Mouse (Mus musculus) liver, postnatal 0 days (tissue): ENCODE measurements at regions not wholly inside any gene's neighbourhood (a gene's known extent, or its start where the extent isn't known, plus 50 kb on each side); places are given as distances from the start of the nearest gene placed in this dataset.

Experiments used
- CTCF ChIP-seq: sonication (generic); IDR thresholded peaks from 2 replicates; pipeline ENCODE4 v1.5.1; 2016; ENCODE audit warnings: antibody characterized with exemption, low read depth
- EP300 ChIP-seq: IDR thresholded peaks from 2 replicates; pipeline ENCODE4 v1.6.1; 2016; ENCODE audit warnings: antibody characterized with exemption, low read depth, mild to moderate bottlenecking

DNA sequence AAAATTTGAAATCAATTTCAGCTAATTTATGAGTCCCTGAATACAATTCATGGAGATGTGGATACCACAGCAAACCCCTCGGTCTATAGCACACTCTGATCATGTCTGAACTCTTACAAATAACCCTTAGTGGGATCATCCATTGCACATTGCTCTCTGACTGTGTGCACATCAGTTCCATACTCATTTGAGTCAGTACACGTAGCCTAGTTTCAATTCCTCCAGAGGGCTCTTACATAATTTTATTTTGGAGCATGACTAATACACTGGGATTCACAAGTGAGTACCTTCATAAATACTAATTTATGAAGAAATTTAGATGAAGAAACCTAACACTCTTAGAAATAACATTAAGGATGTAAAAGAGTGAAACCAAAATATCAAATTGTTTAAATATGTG lies 978.3 kb downstream of the Pdha2 start:
- TF ChIP-seq CTCF (no peak), EP300 (no peak)
